Mouse (Mus musculus) neural tube, embryonic 14.5 days (tissue): ENCODE measurements at regions not wholly inside any gene's neighbourhood (a gene's known extent, or its start where the extent isn't known, plus 50 kb on each side); places are given as distances from the start of the nearest gene placed in this dataset.
A peak's percentile ranks its signal among the peaks of the same experiment; 100 is the strongest.

ENCODE experiments used
- ATAC-seq: fragments of 200-750 bp; cut with Nextera tagmentation; 2 replicates; pipeline ENCODE4 v1.8.0; 2017; ENCODE audit warnings: low read depth, mild to moderate bottlenecking, moderate TSS enrichment, moderate library complexity
- H3K27ac ChIP-seq: fragments of 300-500 bp; sonication (generic); 2 replicates; pipeline ENCODE4 v1.5.1; 2014; ENCODE audit warnings: low read depth, mild to moderate bottlenecking, control low read depth, low read length, moderate library complexity, mixed read lengths
- H3K27me3 ChIP-seq: fragments of 300-500 bp; sonication (generic); 2 replicates; pipeline ENCODE4 v1.6.1; 2014; ENCODE audit warnings: low read length; ENCODE audit not compliant: control insufficient read depth, insufficient read depth
- H3K36me3 ChIP-seq: fragments of 300-500 bp; sonication (generic); 2 replicates; pipeline ENCODE4 v1.6.1; 2014; ENCODE audit warnings: low read length, mixed read lengths; ENCODE audit not compliant: control insufficient read depth, insufficient read depth
- H3K4me1 ChIP-seq: fragments of 300-500 bp; sonication (generic); 2 replicates; pipeline ENCODE4 v1.6.1; 2014; ENCODE audit warnings: low read length; ENCODE audit not compliant: control insufficient read depth, insufficient read depth
- H3K4me2 ChIP-seq: fragments of 300-500 bp; sonication (generic); 2 replicates; pipeline ENCODE4 v1.6.1; 2014; ENCODE audit warnings: mild to moderate bottlenecking, low read depth, low read length, control low read depth
- H3K4me3 ChIP-seq: fragments of 300-500 bp; sonication (generic); 2 replicates; pipeline ENCODE4 v1.5.1; 2014; ENCODE audit warnings: low read depth, low read length, control low read depth, mixed read lengths
- H3K9ac ChIP-seq: fragments of 300-500 bp; sonication (generic); replicated peaks from 2 replicates; pipeline ENCODE4 v1.6.1; 2014; ENCODE audit warnings: low read depth, mild to moderate bottlenecking, control low read depth, low read length, mixed read lengths
- H3K9me3 ChIP-seq: fragments of 300-500 bp; sonication (generic); 2 replicates; pipeline ENCODE4 v1.6.1; 2016; ENCODE audit warnings: low read length; ENCODE audit not compliant: control insufficient read depth
- WGBS: fragments of 180-500 bp; shearing (Covaris S2); extraction: QIAGEN DNeasy Blood & Tissue Kit; methylation state at CpG from one replicate; pipeline ENCODE4 v1.1.7; 2014; 5-methylcytosine and 5-hydroxymethylcytosine counted together

DNA sequence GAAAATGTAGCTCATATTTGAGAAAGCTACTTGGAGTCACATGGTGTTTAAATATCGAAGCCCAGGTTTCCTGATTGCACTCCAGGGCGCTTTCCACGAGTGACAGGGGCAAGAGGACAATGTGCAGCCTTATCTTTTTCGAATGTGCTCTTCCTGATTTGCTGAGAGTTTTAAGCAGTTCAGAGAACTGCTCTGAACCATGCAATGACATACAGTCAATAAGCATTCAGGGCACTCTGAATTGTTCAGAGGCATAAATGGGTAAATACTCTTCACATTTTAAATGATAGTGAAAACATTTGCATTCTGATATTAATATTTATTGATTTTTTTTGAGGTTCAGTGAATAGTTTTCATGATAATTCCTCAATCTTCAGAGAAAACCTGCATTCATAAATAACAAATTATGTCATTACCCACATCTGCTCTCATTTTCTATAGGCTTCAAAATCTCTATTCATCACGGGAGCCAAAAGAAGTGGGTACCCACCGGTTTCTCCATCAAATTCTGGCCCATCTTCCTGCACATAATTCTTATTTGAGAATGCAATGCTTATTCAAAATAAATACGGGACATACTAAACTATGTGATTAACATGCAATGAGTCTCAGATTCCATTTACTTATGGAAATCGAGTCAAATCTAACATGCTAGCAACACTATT is 171.7 kb downstream of the Btg1 start:
- no peaks in the 10 kb centered on the region for H3K36me3 ChIP-seq
- H3K9ac ChIP-seq = no peak overlapping the region
- H3K4me1 ChIP-seq = no peaks in the 10 kb centered on the region
- ATAC-seq = no peak
- H3K4me2 ChIP-seq = no peak overlapping the region
- no peaks in the 10 kb centered on the region for H3K9me3 ChIP-seq
- 77% methylated on average over 8 of the region's 8 CpGs for WGBS
- H3K4me3 ChIP-seq = no peak overlapping the region
- no peaks in the 10 kb centered on the region for H3K27me3 ChIP-seq
- no peak overlapping the region for H3K27ac ChIP-seq

DNA sequence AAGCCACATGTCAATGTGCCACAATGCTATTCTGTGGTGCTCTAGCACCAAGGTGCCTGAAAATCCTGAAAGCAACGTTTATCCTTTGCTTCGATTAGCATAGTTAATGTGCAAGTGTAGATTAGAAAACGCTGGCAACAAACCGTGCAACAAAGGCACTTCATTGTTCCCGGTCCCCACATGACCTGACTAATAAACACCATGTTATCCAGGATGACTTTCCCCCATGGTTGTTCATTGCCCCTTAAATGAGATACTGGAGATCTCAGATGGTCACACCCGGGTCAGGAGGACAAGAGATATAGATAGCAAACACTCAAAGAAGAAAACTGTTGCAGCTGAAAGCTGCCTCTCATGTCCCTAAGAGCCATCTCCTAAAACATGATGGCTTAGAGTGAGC is 180.3 kb downstream of the Btg1 start:
- no peaks in the 10 kb centered on the region for H3K9me3 ChIP-seq
- H3K4me1 ChIP-seq = no peaks in the 10 kb centered on the region
- H3K27ac ChIP-seq = no peak overlapping the region
- H3K4me3 ChIP-seq = no peak overlapping the region
- H3K27me3 ChIP-seq = no peaks in the 10 kb centered on the region
- no peak for ATAC-seq
- H3K9ac ChIP-seq = no peak overlapping the region
- no peak overlapping the region for H3K4me2 ChIP-seq
- 67% methylated on average over 6 of the region's 6 CpGs for WGBS
- no peaks in the 10 kb centered on the region for H3K36me3 ChIP-seq

DNA sequence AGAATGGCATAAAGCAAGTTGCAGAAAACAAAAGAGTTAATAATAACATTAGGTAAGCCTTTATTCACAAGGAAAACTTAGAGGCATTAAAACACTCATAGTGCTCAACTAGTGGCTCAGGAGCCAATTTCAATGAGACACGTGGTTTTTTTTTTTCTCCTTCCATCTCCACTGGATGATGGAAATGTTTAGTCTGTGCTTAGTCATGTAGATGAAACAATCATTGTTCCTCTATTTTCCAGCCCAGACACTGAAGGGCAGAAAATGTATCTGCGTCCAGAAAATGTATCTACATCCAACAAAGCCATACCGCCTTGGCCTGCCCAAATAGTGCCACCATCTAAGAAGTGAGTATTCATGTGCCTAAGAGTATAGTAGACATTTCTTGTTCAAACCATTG is 184.0 kb downstream of the Btg1 start:
- no peaks in the 10 kb centered on the region for H3K9me3 ChIP-seq
- 83% methylated on average over 3 of the region's 3 CpGs for WGBS
- no peak overlapping the region for H3K9ac ChIP-seq
- no peak overlapping the region for H3K27ac ChIP-seq
- H3K4me3 ChIP-seq = no peak overlapping the region
- H3K4me2 ChIP-seq = no peak overlapping the region
- H3K27me3 ChIP-seq = no peaks in the 10 kb centered on the region
- ATAC-seq = no peak
- no peaks in the 10 kb centered on the region for H3K4me1 ChIP-seq
- no peaks in the 10 kb centered on the region for H3K36me3 ChIP-seq

DNA sequence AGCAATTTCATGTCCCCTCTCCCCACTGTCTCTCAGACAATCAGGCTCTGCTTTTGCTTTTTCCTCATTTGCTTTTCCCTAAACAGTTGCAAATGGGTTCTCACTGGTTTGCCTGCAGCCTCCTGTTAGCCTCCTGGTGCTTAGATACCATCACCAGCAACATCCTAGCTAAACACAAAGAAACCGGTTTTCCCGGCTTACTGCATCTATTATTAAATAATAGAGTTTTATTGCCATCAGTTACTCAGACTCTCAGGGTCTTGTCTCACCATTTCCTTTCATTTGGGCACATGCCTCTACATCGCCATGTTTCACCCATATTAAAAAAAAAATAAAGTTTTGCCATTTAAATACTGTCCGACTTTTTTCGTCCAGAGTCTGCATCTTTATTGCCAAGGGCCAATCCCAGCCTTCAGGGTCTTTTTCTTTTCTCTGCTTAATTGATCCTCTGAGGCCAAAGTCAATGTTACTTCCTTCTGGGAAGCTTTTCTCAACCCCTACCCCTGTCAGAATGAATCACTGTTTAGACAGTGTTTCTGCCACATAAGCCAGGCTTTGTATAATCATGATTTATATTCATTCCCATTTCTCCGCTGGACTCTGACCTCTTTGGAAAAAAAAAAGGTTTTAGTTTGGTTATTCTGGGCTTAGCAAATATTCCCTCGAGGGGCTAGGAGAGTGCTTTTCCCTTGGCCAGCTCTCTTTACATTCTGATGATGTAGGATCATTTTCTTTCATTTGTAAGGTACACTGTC is 187.4 kb downstream of the Btg1 start:
- Histone ChIP-seq H3K27me3 (no peaks in the 10 kb centered on the region), H3K27ac (no peak overlapping the region), H3K36me3 (no peaks in the 10 kb centered on the region), H3K4me1 (no peaks in the 10 kb centered on the region), H3K4me2 (no peak overlapping the region), H3K9ac (no peak overlapping the region), H3K9me3 (no peaks in the 10 kb centered on the region), H3K4me3 (no peak overlapping the region)
- peak; percentile 34; the same call in 1 of the 2 replicates for ATAC-seq
- WGBS = 13% methylated on average over 7 of the region's 7 CpGs

DNA sequence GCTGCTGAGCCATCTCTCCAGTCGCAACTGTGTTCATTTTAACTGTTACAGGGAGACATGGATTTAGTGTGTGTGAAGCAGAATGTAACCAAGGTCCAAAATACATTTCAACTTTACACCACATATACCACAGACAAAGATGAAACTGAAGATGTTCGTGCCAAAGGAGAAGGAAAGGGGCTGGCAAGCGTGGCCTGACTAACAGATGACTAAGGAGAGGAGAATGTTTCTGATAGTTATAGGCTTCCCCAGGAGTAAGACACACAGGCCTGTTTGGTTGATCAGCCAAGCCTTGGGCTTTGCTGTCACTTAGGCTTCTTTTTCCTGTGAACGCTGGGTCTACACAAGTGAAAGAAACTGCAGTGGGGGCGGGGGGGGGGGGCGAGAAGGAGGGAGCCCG is 189.8 kb downstream of the Btg1 start:
- H3K9me3 ChIP-seq = no peaks in the 10 kb centered on the region
- H3K27me3 ChIP-seq = no peaks in the 10 kb centered on the region
- ATAC-seq = no peak
- no peak overlapping the region for H3K4me2 ChIP-seq
- H3K36me3 ChIP-seq = no peaks in the 10 kb centered on the region
- H3K4me3 ChIP-seq = no peak overlapping the region
- WGBS = 74% methylated on average over 5 of the region's 7 CpGs
- H3K27ac ChIP-seq = no peak overlapping the region
- H3K9ac ChIP-seq = no peak overlapping the region
- no peaks in the 10 kb centered on the region for H3K4me1 ChIP-seq

DNA sequence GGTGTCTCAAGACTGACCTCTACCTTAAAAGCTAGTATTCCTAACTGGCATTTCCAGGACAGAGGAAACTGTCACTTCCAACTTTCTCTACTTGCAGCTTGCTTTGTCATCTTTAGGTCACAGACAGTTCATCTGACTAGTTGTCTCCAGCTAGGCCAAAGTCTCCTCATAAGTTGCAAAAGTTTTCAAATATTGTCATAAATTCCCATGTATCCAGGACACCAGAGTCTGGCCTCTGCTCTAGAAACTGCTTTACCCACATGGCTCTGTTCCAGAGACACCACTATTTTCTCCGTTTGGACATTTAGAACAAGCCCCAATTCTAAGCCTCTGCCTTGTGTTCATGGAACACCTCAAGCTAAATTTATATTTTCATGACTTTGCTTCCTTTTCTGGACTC is 205.0 kb downstream of the Btg1 start:
- Histone ChIP-seq H3K9me3 (no peaks in the 10 kb centered on the region), H3K27ac (no peak overlapping the region), H3K27me3 (no peaks in the 10 kb centered on the region), H3K9ac (no peak overlapping the region), H3K4me3 (no peak overlapping the region), H3K36me3 (no peaks in the 10 kb centered on the region), H3K4me2 (no peak overlapping the region), H3K4me1 (no peaks in the 10 kb centered on the region)
- 85% methylated on average over 1 of the region's 1 CpGs for WGBS
- no peak for ATAC-seq

DNA sequence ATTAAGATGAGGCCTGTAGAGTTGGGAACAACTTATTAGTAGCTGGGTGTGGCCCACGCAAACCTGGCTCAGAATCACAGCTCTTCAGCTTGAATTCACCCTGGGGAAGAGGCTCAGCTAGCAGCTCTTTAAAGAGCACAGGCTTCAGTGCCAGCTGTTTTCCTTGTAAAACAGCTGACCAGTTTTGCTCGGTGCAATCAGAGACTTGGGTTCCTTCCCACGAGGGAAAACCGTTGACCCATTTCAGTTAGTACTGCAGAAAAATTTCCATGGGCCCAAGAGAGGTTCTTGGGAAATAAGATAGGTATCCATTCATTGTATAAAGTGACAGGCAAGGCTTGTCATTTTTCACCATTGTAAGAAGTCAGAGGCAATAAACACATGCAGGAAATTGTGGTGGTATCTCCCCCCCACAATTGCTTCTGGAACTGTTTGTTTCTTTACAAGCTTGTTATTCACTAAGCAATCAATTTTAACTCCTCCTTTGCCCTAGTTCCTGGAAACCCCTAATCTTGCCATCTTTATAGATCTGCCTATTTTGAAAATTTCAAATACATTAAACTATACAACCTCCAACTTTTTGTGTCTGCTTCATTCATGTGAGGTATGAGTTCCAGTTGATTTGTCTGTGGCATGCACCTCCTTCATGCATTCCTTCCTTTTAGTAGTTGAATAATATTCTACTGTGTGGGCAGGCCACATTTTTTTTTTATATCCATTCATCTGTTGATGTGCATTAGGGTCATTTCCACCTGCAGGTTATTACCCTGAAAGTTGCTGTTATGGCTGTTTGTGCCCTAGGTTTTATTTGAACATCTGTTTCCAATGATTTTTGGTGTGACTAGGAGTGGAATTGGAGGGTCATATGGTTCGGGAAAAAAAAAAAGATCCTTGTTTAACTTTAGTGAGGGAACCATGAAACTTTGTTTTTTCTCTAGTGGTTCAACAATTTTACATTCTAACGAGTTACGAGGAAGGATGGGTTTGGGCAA is 205.8 kb downstream of the Btg1 start:
- no peak overlapping the region for H3K4me3 ChIP-seq
- no peak overlapping the region for H3K27ac ChIP-seq
- H3K4me2 ChIP-seq = no peak overlapping the region
- no peak overlapping the region for H3K9ac ChIP-seq
- 70% methylated on average over 7 of the region's 7 CpGs for WGBS
- H3K9me3 ChIP-seq = no peaks in the 10 kb centered on the region
- no peaks in the 10 kb centered on the region for H3K4me1 ChIP-seq
- no peaks in the 10 kb centered on the region for H3K36me3 ChIP-seq
- no peaks in the 10 kb centered on the region for H3K27me3 ChIP-seq
- no peak for ATAC-seq

DNA sequence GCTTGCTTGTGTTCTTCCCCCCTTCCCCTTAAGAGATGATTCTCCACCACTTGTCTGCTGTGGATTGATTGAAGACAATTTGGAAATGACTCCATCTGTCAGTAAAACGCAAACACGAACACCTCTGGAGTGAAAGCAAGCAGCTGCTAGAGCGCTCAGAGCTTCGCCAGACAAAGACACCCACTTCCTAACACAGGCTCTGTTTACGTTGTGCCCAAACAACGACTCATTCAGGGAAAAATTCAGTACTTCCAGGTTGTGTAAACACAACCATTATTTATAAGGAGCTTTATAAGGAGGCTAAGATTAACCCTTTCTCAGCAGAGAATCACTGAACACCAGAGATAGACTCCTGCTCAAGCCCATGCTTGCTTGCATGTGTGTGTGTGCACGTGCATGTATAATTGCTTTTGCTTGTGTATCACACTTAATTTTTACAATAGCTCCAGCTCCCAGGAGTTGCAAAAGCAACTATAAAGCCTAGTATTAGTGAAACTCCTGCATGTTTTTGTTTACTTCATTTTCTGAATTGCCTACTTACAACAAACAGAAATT is 209.5 kb downstream of the Btg1 start:
- Histone ChIP-seq H3K9ac (peak overlapping the region; percentile 41; the same call in 1 of the 2 replicates), H3K4me2 (peak overlapping the region; percentile 32), H3K27me3 (no peaks in the 10 kb centered on the region), H3K27ac (peak overlapping the region; percentile 58; the same call in 1 of the 2 replicates), H3K9me3 (no peaks in the 10 kb centered on the region), H3K4me3 (no peak overlapping the region), H3K36me3 (no peaks in the 10 kb centered on the region), H3K4me1 (no peaks in the 10 kb centered on the region)
- WGBS = 16% methylated on average over 7 of the region's 7 CpGs
- ATAC-seq = peak; percentile 51; the same call in 1 of the 2 replicates
